Mouse (Mus musculus): Measurements from ENCODE around the gene Cyb5r2. TPM values are rescaled to one million over a fixed set of nuclear protein-coding genes. Genes with fewer than 3 reads are reported as not detected.

Cyb5r2 gene
- not detected in 2 replicates for polyA plus RNA-seq (2012; rRNA removed)

GRCm38 (mm10) chr7:107757308-107758151 is at the start of gene Cyb5r2:
Gene Cyb5r2, minus strand, starts transcription at chr7:107758032.
- Histone ChIP-seq H3K27me3 (ENCODE audit: control insufficient read depth, insufficient read depth, low read length) (no peaks in the 10 kb centered on the region), H3K4me1 (ENCODE audit: control insufficient read depth, insufficient read depth, insufficient read length, low read length) (no peaks in the 10 kb centered on the region; the same call in 1 of the 2 replicates), H3K27ac (ENCODE audit: insufficient read depth, low read depth, low read length) (no peak within 1 kb of the TSS), H3K4me3 (ENCODE audit: low read depth, low read length) (peak within 1 kb of the TSS; percentile 11; the same call in 1 of the 2 replicates), H3K36me3 (ENCODE audit: control insufficient read depth, insufficient read depth, low read length) (no peaks in the 10 kb centered on the region)
- 10% methylated on average over 23 of the region's 23 CpGs for WGBS
- no peak for TF ChIP-seq CTCF (IDR thresholded peaks at IDR 0.05; ENCODE audit: extremely low read depth, insufficient read length, insufficient replicate concordance, low read depth, low read length)
- no peak for TF ChIP-seq POLR2A (IDR thresholded peaks at IDR 0.05; ENCODE audit: low read depth, low read length)

DNA sequence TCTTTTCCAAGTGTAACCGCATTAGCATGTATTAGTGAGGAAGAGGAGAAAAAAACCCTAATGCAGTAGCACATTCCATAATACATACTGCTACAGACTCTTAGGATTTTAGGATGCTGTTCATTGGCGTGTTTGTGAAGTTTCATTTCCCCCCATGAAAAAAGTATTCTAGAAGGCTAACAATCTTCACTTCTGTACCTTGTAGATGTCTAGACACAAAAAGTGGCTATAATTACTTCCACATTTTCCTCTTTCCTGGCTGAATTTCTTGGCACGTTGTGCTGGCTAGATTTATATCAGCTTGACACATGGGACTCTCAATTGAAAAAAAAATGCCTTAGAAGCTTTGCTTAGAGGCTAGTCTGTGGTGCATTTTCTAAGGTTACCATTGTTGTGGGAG is 44.3 kb upstream of the Cyb5r2 start:
- no peak overlapping the region for H3K27ac ChIP-seq (ENCODE audit: insufficient read depth, low read depth, low read length)
- no peak overlapping the region for H3K4me3 ChIP-seq (ENCODE audit: low read depth, low read length)
- no peak for TF ChIP-seq POLR2A (IDR thresholded peaks at IDR 0.05; ENCODE audit: low read depth, low read length)
- no peak for TF ChIP-seq CTCF (IDR thresholded peaks at IDR 0.05; ENCODE audit: extremely low read depth, insufficient read length, insufficient replicate concordance, low read depth, low read length)
- H3K4me1 ChIP-seq (ENCODE audit: control insufficient read depth, insufficient read depth, insufficient read length, low read length), result no peaks in the 10 kb centered on the region
- H3K36me3 ChIP-seq (ENCODE audit: control insufficient read depth, insufficient read depth, low read length), result no peaks in the 10 kb centered on the region
- H3K27me3 ChIP-seq (ENCODE audit: control insufficient read depth, insufficient read depth, low read length), result no peaks in the 10 kb centered on the region
- WGBS, result 65% methylated on average over 3 of the region's 3 CpGs

DNA sequence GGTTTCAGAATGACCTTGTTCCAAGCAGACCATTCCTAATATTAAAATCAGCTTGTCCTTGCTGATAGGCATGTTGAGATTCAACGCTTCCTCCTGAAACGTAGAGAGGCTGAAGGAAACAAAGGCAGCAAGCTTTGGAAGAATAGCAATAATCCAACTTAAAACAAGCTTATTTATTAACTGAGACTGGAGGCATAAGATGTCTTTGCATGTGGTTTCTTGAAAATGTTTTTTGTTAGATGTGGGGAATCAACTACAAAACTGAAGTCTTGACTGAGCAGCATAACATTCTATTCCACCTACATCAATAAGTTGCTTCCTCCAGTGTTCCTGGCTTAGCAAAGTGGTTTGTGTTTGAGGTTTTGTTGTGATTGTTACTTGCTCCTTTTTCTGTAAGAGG is 43.3 kb upstream of the Cyb5r2 start, which contains the start of gene Ovch2:
Ovch2 (minus strand) TSS at position 101 of the 400 bp plus-strand sequence.
- WGBS, result 79% methylated on average over 2 of the region's 2 CpGs
- no peaks in the 10 kb centered on the region for H3K4me1 ChIP-seq (ENCODE audit: control insufficient read depth, insufficient read depth, insufficient read length, low read length)
- no peak within 1 kb of the TSS for H3K27ac ChIP-seq (ENCODE audit: insufficient read depth, low read depth, low read length)
- no peak within 1 kb of the TSS for H3K4me3 ChIP-seq (ENCODE audit: low read depth, low read length)
- no peaks in the 10 kb centered on the region for H3K36me3 ChIP-seq (ENCODE audit: control insufficient read depth, insufficient read depth, low read length)
- no peaks in the 10 kb centered on the region for H3K27me3 ChIP-seq (ENCODE audit: control insufficient read depth, insufficient read depth, low read length)
- no peak for TF ChIP-seq POLR2A (IDR thresholded peaks at IDR 0.05; ENCODE audit: low read depth, low read length)
- TF ChIP-seq CTCF (IDR thresholded peaks at IDR 0.05; ENCODE audit: extremely low read depth, insufficient read length, insufficient replicate concordance, low read depth, low read length), result no peak

DNA sequence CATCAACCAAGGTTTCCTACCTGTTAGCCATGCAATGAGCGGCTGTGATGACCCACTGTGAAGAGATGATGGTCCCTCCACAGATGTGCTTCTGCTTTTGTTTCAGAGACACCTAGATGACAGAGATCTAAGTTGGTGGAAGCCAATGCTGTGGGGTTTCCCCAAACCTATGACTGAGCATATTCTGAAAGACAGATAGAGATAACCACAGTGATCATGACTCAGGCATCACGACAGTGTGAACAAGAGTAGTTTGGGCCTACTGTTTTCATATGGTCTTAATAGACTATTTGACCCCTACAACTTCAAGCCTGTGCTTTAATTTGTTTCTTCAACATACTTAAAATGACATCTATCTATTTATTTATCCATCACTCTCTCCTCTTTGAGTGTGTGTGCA is 38.7 kb upstream of the Cyb5r2 start:
- H3K36me3 ChIP-seq (ENCODE audit: control insufficient read depth, insufficient read depth, low read length), result no peaks in the 10 kb centered on the region
- no peaks in the 10 kb centered on the region for H3K4me1 ChIP-seq (ENCODE audit: control insufficient read depth, insufficient read depth, insufficient read length, low read length)
- H3K27me3 ChIP-seq (ENCODE audit: control insufficient read depth, insufficient read depth, low read length), result no peaks in the 10 kb centered on the region
- H3K27ac ChIP-seq (ENCODE audit: insufficient read depth, low read depth, low read length), result no peak overlapping the region
- 78% methylated on average over 2 of the region's 2 CpGs for WGBS
- H3K4me3 ChIP-seq (ENCODE audit: low read depth, low read length), result no peak overlapping the region
- no peak for TF ChIP-seq CTCF (IDR thresholded peaks at IDR 0.05; ENCODE audit: extremely low read depth, insufficient read length, insufficient replicate concordance, low read depth, low read length)
- no peak for TF ChIP-seq POLR2A (IDR thresholded peaks at IDR 0.05; ENCODE audit: low read depth, low read length)

- Histone ChIP-seq H3K36me3 (ENCODE audit: control insufficient read depth, insufficient read depth, low read length) (no peaks in the 10 kb centered on the region), H3K27ac (ENCODE audit: insufficient read depth, low read depth, low read length) (no peak overlapping the region), H3K27me3 (ENCODE audit: control insufficient read depth, insufficient read depth, low read length) (no peaks in the 10 kb centered on the region), H3K4me3 (ENCODE audit: low read depth, low read length) (no peak overlapping the region), H3K4me1 (ENCODE audit: control insufficient read depth, insufficient read depth, insufficient read length, low read length) (no peaks in the 10 kb centered on the region)
- WGBS, result 58% methylated on average over 3 of the region's 3 CpGs
- TF ChIP-seq POLR2A (IDR thresholded peaks at IDR 0.05; ENCODE audit: low read depth, low read length), result no peak
- TF ChIP-seq CTCF (IDR thresholded peaks at IDR 0.05; ENCODE audit: extremely low read depth, insufficient read length, insufficient replicate concordance, low read depth, low read length), result no peak
Measured at GRCm38 (mm10) chr7:107787977-107788620, 30.3 kb upstream of the Cyb5r2 start.

- TF ChIP-seq CTCF (IDR thresholded peaks at IDR 0.05; ENCODE audit: extremely low read depth, insufficient read length, insufficient replicate concordance, low read depth, low read length), result no peak
- TF ChIP-seq POLR2A (IDR thresholded peaks at IDR 0.05; ENCODE audit: low read depth, low read length), result no peak
- no peak overlapping the region for H3K4me3 ChIP-seq (ENCODE audit: low read depth, low read length)
Measured at GRCm38 (mm10) chr7:107779611-107780010, 21.8 kb upstream of the Cyb5r2 start.

GRCm38 (mm10) chr7:107778216-107778615 is 20.4 kb upstream of the Cyb5r2 start:
- H3K36me3 ChIP-seq (ENCODE audit: control insufficient read depth, insufficient read depth, low read length), result no peaks in the 10 kb centered on the region
- H3K27ac ChIP-seq (ENCODE audit: insufficient read depth, low read depth, low read length), result no peak overlapping the region
- H3K4me3 ChIP-seq (ENCODE audit: low read depth, low read length), result no peak overlapping the region
- TF ChIP-seq POLR2A (IDR thresholded peaks at IDR 0.05; ENCODE audit: low read depth, low read length) (no peak), CTCF (IDR thresholded peaks at IDR 0.05; ENCODE audit: extremely low read depth, insufficient read length, insufficient replicate concordance, low read depth, low read length) (no peak)
- H3K4me1 ChIP-seq (ENCODE audit: control insufficient read depth, insufficient read depth, insufficient read length, low read length), result no peaks in the 10 kb centered on the region
- H3K27me3 ChIP-seq (ENCODE audit: control insufficient read depth, insufficient read depth, low read length), result no peaks in the 10 kb centered on the region
- WGBS, result 24% methylated on average over 1 of the region's 1 CpGs

More at GRCm38 (mm10) chr7:107779611-107780010, 21.8 kb upstream of the Cyb5r2 start:
- Histone ChIP-seq H3K4me1 (ENCODE audit: control insufficient read depth, insufficient read depth, insufficient read length, low read length) (no peaks in the 10 kb centered on the region), H3K27me3 (ENCODE audit: control insufficient read depth, insufficient read depth, low read length) (no peaks in the 10 kb centered on the region), H3K27ac (ENCODE audit: insufficient read depth, low read depth, low read length) (no peak overlapping the region), H3K36me3 (ENCODE audit: control insufficient read depth, insufficient read depth, low read length) (no peaks in the 10 kb centered on the region)
- WGBS, result 39% methylated on average over 4 of the region's 4 CpGs

All from small intestine, adult 2 months (tissue).